Mouse (Mus musculus): Measurements from ENCODE around the gene Ccdc103.

The Ccdc103 gene

DNA sequence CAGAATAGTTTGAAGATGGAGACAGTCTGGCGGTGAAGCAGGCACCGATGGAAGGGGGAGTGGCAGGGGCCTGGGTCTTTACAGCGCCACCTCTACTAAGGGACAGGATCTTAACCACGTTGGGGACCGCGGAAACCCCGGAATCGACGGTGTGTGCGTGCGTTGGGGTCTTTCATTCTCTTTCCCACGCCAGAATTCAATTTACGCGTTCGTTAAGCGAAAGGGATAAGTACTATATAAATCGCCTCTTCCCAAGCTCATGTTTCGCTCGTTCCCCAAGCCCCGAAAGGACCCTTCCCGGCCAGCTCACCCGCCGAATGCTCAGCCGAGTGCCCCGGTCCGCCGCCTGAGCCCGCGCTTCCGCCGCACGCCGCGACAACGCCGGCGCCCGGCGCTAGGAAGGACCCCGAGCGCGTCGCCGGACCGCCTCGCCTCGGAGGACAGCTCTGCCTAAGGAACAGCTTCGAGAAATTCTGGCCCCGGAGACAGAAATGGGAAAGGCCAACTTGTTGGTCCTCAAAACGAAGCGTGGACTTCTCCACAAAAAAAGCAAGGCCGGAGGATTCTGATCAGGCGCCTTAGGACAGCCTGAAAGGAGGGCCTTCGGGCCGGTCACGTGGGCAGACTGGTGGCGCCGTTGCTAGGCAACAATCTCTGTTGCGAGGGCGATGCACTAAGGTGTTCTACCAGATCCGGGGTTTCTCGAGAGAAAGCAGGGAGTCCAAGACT, at the start of gene Ccdc103, which contains the start of gene Eftud2:
TSS of gene Ccdc103 (plus strand) at position 620 of the 729 bp plus-strand sequence.
TSS of gene Eftud2 (minus strand) at position 401 of the 729 bp plus-strand sequence.
- DNase-seq = peak; percentile 95

DNA sequence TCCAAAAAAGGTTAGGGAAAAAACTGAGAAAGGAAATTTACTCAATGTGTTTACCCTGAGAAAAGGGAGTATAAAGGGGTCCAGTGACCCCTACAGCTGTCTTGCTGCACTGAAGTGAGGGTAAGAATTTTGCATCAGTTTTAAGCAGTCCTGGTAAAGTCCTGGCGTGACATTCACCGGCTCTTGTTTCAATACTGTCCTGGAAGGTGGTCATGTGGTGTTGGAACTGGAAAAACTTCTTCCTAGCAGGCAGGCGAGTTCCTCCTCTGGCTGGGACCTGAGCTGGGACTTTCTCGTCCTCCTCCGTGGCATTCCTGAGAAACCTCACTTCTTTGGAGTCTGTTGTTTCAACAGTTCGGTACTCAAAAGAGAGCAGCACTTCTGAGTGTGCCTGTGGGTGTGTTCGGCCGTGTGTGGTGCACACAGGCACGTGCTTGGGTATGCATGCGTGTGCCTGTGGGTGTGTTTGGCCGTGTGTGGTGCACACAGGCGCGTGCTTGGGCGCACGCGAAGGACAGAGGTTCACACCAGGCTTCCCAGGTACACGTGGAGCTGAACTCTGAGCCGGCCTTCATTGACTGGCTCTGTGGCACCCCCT, 48.2 kb upstream of the Ccdc103 start:
- no peak for DNase-seq

DNA sequence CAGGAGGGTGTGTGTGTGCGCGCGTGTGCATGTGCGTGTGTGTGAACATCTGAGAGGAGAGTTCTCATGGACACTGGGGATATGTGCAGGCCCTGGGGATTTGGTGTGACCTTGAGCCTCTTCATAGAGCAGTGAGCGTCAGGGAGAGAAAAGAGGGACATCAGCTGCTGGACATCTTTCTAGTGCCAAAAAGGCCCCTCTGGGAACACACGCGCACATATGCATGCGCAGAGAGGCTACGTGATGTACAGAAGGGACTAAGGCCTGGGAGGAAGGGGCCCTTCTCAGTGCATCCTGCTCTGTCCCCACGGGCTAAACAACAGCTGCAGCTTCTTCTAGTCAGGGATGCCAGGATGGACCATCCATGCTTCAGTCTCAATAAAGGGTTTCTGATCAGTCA, 46.8 kb upstream of the Ccdc103 start:
- DNase-seq = no peak

DNA sequence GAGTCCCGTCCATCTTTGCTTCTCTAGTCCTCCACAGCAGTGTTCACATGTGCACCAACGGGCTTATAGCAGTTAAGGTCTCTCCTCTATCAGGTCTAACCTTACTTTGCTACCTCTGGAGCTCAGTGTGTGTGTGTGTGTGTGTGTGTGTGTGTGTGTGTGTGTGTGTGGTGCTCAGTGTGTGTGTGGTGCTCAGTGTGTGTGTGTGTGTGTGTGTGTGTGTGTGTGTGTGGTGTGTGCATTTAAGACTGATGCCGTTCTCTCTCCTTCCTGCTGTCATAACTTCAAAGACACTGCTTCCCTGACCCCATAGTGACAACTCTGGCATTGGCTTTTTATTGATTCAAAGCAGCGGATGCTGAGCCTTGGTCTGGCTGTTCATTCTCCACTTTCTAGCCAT, 45.5 kb upstream of the Ccdc103 start, which contains the start of gene Higd1b:
TSS of gene Higd1b (plus strand) at position 301 of the 400 bp plus-strand sequence.
- no peak for DNase-seq

DNA sequence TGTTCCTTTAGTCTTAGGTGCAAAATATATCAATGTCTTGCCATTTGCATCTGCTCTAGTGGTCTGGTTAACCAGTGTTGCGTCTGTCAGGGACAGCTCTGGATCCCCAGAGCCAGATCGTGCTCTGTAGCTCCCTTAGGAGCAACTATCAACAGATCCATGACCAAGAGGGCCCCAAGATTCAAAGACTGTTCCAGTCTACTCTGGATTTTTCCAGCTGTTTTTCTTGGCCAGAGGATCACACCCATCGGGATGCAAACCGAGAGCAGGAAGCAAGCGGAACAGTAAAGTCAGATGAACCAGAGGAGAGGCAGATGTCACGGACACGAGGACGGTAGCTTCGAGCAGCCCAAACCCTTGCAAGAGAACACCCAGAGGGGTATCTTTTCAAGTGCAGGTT, 44.9 kb upstream of the Ccdc103 start:
- DNase-seq = no peak

DNA sequence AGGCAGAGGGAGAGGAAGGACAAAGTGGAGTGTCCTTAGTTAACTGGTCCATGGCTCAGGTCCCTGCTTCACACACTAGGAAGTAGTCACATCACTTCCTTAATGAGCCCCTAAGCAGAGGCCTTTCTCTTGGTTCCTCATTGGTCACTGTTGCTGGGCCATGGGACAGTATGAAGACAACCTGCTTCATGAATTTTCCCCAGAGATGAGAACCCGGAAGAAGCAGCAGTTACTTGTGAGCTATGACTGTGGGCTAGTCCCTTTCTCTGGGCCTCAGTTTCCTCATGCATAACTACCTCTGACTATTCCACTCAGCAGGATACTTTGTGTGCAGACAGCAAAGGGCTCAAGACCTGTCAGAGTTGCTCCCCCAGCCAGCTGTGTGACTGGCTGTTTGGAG, 43.6 kb upstream of the Ccdc103 start:
- DNase-seq = no peak

DNA sequence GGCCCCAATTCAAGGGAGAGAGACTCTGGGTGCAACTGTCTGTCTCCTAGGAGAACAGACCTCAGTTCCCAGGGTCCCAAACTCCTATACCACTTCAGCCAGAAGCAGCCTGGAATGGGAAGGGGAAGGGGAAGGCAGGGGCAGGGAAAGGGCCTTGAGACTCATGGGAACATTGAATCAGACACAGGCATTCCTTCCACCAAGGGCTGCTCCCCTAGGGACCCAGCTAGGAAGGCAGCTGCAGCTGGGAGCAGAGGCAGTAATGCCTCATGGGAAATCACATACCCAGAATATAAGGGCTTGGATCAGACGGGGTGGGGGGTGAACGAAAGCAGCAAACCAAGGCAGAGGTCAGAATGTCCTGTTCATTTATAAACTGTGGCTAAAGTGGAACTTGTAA, 42.9 kb upstream of the Ccdc103 start:
- no peak for DNase-seq

DNA sequence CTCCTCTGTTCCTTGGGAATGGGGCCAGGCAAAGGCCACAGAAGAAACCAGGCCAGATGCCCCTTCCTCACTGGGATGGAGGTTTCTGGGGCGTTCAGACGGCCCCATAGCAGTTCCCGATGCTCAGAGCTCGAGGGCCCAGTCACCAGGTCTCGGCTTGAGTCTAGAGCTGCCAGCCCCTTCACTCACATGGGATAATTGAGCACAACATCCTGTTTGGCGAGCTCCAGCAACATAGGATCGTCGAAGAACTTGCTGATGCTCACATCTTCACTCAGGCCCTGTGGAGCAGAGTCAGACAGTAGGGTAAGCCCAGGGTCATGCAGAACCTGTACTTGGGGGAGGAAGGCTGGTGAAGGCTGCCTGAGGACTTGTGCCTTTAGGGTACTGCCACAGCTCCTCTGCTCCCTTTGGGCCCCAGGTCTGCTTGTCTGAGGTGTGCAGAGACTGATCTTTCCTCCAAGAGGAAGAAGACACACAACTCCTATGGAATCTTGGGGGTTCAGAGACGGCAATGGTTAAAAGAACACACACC, 42.3 kb upstream of the Ccdc103 start:
- DNase-seq = no peak

DNA sequence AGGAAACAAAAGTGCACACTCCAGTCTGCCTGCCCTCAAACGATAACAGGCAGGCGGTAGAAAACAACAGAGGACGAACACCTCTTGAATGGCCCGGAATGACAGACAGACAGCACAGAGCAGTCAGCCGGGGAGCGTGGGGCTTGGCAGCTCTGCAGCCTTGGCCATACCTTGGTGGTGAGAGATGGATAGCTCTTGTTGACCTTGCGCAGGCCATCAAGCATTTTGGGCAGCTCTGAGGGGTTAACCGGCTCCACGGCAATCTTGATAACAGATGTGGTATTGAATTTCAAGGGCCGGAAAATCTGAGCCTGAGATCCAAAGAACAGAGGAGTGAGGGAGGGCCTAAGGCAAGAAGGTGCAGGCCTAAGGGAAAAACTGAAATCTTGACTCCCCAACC, 35.1 kb upstream of the Ccdc103 start:
- DNase-seq = no peak

DNA sequence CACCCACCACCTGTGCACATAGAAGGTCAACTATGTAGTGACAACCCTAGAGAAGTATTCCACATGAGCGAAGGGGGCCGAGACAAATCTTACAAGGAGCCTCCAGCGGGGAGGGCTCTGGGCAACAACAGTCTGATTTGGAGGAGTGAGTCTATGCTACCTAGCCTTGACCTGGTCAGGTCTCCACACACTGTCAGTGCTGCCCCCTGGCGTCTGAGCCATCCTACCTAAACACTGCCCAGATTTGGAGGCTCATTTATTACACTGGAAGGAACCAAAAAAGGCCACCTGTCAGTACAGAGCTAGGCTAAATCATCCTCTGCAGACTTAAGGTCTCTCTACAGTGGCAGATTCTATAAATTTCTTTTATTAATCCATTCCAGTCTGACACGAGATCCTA, 29.1 kb upstream of the Ccdc103 start:
- DNase-seq = peak; percentile 86 to 89

DNA sequence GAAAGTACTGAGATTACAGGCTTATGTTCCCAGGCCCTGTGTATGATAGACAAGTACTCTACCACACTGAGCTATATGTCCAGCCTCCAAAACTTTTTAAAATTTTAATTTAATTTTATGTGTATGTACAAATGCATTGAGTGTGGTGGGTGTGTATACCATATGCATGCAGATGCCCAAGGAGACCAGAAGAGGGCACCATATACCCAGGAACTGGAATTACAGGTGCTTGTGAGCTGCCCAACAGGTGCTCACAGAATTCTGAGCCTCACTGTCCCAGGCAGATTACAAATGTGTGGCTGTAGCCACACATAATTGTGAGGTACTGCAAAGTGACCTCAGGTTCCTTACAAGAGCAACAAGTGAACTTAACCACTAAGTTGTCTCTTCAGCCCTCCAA, 27.2 kb upstream of the Ccdc103 start:
- peak; percentile 37 to 60 for DNase-seq

DNA sequence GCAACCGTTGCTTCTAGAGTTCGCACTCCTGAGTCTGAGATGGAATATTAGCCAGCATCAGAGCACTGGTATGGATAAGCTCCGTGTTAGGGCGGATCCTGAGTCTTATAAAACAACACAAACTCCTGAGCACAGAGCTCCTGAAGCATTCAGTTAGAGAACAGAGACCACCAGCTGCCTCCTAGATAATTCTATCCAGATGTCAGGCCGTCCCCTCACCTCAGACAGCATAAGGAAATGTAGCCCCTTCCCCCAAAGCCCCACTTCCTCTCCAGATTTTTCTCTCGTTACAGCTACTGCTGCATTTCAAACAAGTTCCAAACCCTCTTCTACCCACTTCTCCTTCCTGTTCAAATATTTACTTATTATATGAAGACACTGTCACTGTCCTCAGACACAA, 25.1 kb upstream of the Ccdc103 start:
- DNase-seq = no peak

DNA sequence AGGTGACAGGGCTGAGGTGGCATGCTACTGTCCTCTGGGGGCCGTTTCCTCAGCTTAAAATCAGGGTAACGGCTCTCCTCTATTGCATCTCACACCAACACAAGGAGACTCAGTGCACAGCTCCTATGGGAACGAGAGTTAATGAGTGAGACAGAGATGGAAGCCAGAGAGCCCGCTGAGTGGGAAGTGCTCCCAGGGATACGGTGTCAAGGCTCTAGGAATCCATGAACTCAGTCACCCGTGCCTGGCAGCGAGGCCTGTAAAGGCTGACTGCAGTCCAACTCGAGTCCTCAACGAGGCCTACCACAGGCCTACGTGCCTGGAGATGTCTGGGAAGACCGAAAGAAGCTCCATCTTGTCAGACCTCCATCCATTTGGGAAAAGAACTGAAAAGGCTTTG, 22.1 kb upstream of the Ccdc103 start:
- DNase-seq = peak; percentile 66 to 77

DNA sequence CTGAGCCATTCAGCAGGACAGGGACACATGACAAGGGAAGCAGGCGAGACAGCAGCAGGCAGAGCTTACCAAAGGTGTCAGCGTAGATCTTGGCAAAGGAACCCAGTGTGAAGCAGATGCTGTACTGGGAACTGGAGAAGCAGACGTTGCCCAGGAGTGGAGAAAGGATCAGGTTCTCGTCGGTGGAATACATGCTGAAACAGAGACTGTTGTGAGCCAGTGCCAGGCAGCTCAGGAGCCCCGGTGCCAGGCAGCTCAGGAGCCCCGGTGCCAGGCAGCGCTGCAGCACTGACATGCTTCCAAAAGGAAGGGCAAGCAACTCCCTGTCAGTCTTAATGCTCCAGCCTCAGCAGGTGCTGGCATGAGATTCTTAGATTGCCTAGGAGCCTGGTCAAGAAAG, 21.1 kb upstream of the Ccdc103 start:
- DNase-seq = peak; percentile 85 to 91

DNA sequence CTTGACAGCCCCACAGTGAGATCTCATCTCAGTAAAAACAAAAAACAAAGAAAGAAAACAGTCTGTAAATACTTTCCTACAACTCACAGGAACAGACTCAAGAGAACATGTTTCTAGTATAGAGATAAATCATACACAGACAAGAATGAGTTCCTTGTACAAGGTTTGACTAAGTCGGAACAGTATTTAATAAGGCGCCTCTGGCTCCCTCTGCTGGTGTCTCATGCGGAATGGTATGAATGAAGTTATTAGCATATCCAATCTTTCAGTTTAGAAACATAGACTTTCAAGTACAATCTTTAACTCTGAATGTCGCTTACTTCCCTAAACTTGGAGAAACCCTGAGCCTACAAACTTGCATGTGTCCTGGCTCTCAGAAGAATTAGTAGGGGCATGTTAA, 16.7 kb upstream of the Ccdc103 start:
- peak; percentile 86 to 89 for DNase-seq

DNA sequence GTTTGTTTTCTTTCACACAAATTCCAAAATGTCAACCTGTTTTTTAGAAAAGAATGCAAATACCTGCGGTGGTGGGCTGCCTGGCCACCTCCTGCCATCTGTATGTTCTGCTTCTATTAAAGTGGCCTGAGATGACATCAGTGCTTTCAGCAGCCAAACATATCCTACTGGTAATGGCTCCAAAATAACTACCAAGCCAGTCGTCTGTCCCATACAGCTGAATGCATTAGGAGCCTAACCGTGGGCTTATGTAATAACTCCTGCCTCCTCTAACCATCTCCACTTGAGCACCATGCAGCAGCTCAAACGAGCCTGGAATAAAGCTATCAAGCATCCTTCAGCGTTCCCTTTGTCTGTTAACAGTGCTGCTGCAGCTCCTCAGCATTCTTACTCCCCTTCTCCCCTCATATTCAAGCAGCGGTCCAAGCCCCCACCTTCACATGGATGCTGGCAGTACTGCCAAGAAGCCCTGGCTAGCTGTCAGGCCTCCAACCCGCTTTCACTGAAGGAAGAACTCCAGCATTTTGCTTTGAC, 6.1 kb upstream of the Ccdc103 start:
- peak; percentile 47 to 51 for DNase-seq

DNA sequence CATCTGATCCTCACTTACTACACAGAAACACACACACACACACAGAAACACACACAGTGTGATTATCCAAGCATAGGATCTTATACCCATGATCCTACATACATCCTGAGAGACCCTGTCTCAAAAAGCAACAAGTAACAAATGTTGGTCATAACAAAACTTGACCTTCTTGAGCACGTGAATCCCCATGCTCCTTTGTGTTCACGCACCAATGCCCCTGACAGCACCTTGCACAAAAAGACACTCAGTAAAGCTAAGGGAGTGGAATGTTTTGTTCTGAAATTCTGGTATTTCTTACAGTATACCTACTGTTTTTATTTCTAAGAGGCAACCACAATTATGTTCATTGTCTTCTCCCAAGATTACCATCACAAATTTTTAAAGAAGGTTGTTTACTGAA, 1.4 kb upstream of the Ccdc103 start:
- DNase-seq = no peak

DNA sequence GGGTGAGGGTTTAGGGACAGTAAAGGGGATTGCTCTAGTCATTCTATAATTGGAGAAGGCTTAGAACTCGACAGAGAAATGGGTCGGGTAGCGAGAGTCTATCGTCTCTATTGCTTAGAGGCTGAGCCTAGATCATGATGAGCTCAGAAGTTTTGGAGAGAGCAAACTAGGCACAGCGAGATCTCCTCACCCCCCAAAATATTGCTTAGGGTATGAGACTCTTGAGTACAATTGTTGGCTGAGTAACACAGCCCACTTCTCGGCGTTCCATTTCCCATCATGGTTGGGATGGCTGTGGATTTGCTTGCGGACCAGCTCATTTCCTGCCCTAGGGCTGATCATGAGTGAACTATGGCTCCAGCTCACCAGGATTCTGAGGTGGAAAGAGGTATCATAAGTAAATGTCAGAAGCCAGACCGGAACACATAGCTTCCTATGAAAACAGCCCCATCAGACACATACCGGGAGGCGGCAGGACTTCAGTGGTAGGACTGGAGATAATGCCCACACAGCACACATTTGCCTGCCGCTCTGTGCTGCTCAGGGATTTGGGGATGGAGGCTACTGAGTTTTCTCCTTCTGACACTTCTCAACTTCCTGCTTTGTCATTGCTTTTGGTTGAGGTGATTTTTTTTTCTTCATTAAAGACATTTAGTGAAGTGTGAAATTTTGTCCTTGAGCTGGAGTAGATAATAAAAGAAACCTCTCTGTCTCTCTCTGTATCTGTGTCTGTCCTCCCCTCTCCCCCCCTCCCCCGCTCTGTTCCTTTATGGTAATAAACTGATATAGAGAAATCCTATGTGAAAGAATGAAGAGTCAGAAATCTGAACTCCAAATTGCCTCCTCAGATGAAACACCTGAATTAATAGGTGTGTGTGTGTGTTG, 552 bp downstream of the Ccdc103 start:
- no peak for DNase-seq

DNA sequence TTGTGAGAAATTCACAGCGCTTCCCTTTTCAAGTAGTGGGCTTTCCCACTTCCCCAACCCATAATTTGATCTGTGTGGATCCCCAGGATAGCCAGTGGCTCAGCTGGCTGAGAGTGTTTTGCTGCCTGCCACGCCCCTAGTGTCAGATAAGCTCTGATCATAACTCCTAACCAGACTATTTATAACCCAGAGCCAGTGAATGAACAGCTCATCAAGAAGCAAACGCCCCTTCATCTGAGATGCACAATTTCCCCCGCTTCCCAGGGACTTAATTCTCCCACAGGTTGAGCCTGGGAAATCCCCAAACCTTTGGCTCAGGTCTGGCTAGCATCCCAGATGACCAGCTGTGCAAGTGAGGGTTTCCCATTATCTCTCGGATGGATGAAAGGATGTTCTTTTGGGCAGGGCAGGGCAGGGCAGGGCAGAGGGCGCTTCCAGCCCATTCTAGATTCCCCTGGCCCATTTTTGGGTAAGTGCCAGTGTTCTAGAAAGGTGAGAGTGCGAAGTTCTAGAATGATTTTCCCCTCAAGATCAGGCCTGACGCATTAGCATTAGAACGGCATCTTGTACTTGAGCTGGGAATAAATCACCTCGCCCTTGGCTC, 3.7 kb downstream of the Ccdc103 start, which contains the start of gene Fam187a:
TSS of gene Fam187a (plus strand) at position 554 of the 604 bp plus-strand sequence.
- no peak for DNase-seq

DNA sequence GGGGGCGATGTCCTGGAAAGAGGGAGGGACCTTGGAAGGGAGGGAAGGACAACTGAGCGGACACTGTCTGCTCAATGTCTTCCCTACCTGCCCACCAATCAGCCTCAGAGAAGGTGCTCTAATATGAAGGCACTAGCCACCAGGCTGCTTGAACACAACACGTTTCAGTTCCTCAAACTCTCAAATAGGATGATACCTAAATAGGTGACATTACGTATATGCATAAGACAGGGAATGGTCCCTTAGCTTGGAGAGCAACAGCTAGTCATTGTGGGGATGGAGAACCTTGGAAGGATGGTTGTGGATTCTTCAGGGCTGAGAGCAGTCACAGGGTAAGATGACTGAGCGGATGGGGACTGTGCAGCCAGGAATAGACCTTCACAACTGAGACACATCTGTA, 6.4 kb downstream of the Ccdc103 start:
- no peak for DNase-seq

DNA sequence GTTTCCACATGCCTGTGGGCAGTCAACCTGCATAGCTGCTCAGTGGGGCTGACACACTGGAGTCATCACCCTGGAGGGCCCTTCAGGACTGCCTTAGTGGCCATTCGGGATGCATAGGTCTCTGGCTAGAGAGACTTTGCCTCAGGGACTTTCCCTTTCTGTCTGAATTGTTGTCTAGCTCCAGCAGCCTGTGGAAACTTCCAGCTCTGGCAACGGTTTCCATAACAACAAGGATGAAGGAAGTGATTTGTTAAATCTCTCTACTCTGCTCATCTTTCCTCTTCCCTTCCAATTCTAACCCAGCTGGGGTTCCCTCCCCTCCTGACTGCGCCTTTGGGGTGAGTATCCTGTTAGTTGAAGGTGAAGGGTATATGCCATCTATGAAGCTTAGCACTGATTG, 7.1 kb downstream of the Ccdc103 start:
- DNase-seq = no peak

DNA sequence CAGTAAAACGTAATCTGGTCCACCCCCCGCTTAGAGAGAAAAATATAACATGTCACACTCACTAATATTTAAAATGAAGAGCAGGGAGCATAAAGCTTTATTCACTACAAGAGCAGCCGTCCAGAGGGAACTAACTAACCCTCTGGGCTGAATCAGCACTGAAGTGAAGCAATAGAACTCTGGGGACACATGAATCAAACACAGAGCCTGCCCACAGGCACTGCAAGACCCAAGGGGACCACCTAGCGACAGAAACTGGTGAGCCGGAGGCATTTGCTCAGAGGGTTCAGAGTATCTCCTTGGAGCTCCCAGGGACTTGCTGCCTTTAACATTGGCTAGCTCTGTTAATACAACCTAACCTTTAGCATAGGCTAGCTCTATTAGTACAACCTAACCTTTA, 9.1 kb downstream of the Ccdc103 start:
- DNase-seq = no peak

Measured in cerebellum, postnatal 10 days (tissue).